Mouse (Mus musculus) lung, embryonic 14.5 days (tissue): Measurements from ENCODE around the gene Nfrkb. TPM values are rescaled to one million over a fixed set of nuclear protein-coding genes. Genes with fewer than 3 reads are reported as not detected.

Experiments
- ATAC-seq: fragments of 200-750 bp; cut with Nextera tagmentation; 2 replicates; pipeline ENCODE4 v1.8.0; 2017; ENCODE audit warnings: mild to moderate bottlenecking, moderate TSS enrichment, moderate library complexity; ENCODE audit not compliant: insufficient read depth
- DNase-seq: peaks from one replicate; pipeline ENCODE4 v3.0.0-alpha.2; 2015
- H3K27ac ChIP-seq: fragments of 300-500 bp; sonication (generic); 2 replicates; pipeline ENCODE4 v1.5.1; 2014; ENCODE audit warnings: low read depth, mild to moderate bottlenecking, moderate library complexity
- H3K27me3 ChIP-seq: fragments of 300-500 bp; sonication (generic); 2 replicates; pipeline ENCODE4 v1.6.1; 2014; ENCODE audit warnings: low read length, control low read depth; ENCODE audit not compliant: insufficient read depth
- H3K36me3 ChIP-seq: fragments of 300-500 bp; sonication (generic); 2 replicates; pipeline ENCODE4 v1.6.1; 2014; ENCODE audit warnings: control low read depth; ENCODE audit not compliant: insufficient read depth
- H3K4me1 ChIP-seq: fragments of 300-500 bp; sonication (generic); 2 replicates; pipeline ENCODE4 v1.6.1; 2014; ENCODE audit warnings: antibody characterized with exemption, control low read depth; ENCODE audit not compliant: insufficient read depth
- H3K4me2 ChIP-seq: fragments of 300-500 bp; sonication (generic); 2 replicates; pipeline ENCODE4 v1.6.1; 2014; ENCODE audit warnings: mild to moderate bottlenecking
- H3K4me3 ChIP-seq: fragments of 300-500 bp; sonication (generic); 2 replicates; pipeline ENCODE4 v1.5.1; 2014; ENCODE audit warnings: low read depth, low read length
- H3K9ac ChIP-seq: fragments of 300-500 bp; sonication (generic); 2 replicates; pipeline ENCODE4 v1.6.1; 2014
- H3K9me3 ChIP-seq: fragments of 300-500 bp; sonication (generic); 2 replicates; pipeline ENCODE4 v1.6.1; 2016; ENCODE audit warnings: low read depth, low read length, control low read depth
- CTCF ChIP-seq: IDR thresholded peaks from 2 replicates; pipeline ENCODE4 v1.5.1; 2016; ENCODE audit warnings: antibody characterized with exemption, low read depth
- WGBS: fragments of 180-500 bp; shearing (Covaris S2); extraction: QIAGEN DNeasy Blood & Tissue Kit; methylation state at CpG from one replicate; pipeline ENCODE4 v1.1.7; 2014; 5-methylcytosine and 5-hydroxymethylcytosine counted together
- polyA plus RNA-seq: library from polyadenylated mRNA; unstranded; fragments of >200 nt; fragmentation: Nextera tagmentation; extraction: Ambion mirVana; gene quantifications from 2 replicates; pipeline ENCODE4 v1.2.1, GENCODE M21; 2014

The Nfrkb gene
- polyA plus RNA-seq, 1 experiment from 2014 or later, result 27.0 TPM

DNA sequence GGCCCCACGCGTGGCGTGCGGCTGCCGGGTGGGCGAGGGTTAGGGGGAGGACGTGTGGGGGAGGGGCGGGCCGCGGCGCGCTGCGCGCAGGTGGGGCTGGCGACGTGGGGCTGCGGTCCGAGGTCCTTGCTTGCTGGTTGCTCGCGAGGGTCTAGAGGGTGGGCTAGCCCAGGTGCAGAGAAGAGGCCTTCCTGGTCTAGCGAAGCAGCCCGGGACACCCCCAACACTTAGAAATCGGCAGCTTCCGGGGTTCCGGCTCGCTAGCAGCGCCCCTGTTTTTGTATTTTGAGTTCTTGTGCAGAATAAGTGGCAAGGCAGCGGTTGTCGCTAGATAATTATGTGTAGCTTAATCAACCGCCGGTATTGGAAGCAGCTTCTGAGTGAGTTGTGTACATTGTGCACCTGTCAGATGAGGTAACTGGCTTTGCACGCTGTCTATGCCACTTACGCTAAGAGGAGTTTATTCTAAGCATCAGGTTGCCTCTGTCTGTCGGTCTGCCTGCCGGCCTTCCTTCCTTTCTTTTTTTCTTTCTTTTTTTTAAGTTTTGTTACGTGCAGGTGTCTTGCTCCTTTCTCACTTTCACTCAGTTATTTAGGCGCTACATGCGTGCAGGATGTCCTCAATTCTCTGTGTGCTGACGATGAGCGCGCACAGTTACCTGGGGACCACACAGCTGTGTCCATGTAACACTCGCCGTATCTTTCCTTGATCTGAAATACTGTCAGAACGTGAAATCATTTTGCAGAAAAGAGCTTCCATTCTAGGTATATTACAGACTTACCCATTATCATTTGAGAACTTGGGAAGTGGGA lies 582 bp downstream of the Nfrkb start:
- TF ChIP-seq CTCF, result no peak
- ATAC-seq (peak; percentile 79), DNase-seq (peak; percentile 38)
- WGBS, result 7% methylated on average over 44 of the region's 44 CpGs
- Histone ChIP-seq H3K27me3 (no peaks in the 10 kb centered on the region), H3K27ac (peak overlapping the region; percentile 12), H3K36me3 (peaks cover 24% of the 10 kb centered on the region), H3K4me1 (peaks cover 7% of the 10 kb centered on the region), H3K4me3 (peak overlapping the region; percentile 92), H3K9me3 (no peaks in the 10 kb centered on the region), H3K4me2 (peak overlapping the region; percentile 80), H3K9ac (peak overlapping the region; percentile 83)

DNA sequence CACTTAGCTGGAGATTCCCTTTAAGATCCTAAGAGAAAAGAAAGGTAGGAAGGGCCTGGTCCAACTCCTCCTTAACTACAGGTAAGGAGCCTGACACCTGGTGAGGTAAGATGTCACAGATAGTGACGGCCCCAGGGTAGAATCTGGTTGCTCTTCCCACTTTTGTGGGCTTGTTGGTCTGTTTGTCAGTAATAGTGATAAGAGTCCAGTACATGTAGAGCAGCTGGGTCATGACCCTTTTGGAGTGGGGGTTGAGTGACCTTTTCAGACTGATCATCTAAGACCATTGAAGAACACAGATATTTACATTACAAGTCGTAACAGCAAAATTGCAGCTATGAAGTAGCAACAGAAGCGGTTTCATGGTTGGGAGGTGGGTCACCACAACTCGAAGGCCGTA lies 1.2 kb downstream of the Nfrkb start:
- Histone ChIP-seq H3K27ac (no peak overlapping the region), H3K4me1 (peaks cover 7% of the 10 kb centered on the region), H3K27me3 (no peaks in the 10 kb centered on the region), H3K9me3 (no peaks in the 10 kb centered on the region), H3K4me3 (peak overlapping the region; percentile 92; the same call in 1 of the 2 replicates), H3K9ac (no peak overlapping the region), H3K36me3 (peaks cover 30% of the 10 kb centered on the region), H3K4me2 (peak overlapping the region; percentile 80)
- DNase-seq, result no peak
- no peak for TF ChIP-seq CTCF
- 69% methylated on average over 5 of the region's 5 CpGs for WGBS
- ATAC-seq, result no peak

DNA sequence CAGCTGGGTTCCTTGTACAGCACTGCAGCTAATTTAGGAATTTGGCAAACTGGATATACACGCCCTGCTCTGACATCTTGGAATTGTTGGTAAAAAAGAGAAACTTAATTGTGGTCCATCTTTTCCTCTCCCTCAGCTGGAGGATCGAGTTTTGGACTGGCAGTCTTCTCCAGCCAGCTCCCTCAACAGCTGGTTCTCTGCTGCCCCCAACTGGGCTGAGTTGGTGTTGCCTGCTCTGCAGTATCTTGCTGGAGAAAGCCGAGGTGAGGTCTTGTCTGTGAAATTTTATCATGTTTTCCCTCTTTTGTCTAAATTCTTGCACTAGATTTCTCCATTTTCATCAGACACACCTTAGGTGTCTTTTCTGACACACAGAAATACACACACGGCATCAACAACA lies 14.4 kb downstream of the Nfrkb start:
- Histone ChIP-seq H3K27me3 (no peaks in the 10 kb centered on the region), H3K4me1 (no peaks in the 10 kb centered on the region), H3K4me3 (no peak overlapping the region), H3K27ac (no peak overlapping the region), H3K4me2 (no peak overlapping the region), H3K9ac (no peak overlapping the region), H3K36me3 (peaks cover 97% of the 10 kb centered on the region), H3K9me3 (no peaks in the 10 kb centered on the region)
- ATAC-seq (no peak), DNase-seq (peak; percentile 90)
- peak; percentile 85 for TF ChIP-seq CTCF
- 46% methylated on average over 4 of the region's 4 CpGs for WGBS

DNA sequence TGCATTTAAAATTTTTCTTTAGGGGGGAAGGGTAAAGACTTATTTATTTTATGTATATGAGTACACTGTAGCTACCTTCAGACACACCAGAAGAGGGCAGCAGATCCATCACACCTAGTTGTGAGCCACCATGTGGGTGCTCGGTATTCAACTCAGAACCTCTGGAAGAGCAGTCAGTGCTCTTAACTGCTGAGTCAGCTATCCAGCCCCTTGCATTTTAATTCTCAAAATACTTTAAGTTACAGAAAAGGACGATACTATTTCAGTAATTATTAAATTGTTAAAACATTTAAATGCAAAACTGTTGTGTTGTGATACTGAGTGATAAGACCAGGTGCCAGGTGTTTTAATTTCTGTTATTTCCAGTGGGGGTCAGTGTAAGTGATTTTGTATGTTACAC lies 18.3 kb downstream of the Nfrkb start:
- DNase-seq (no peak), ATAC-seq (no peak)
- H3K36me3 ChIP-seq, result peaks cover 82% of the 10 kb centered on the region
- TF ChIP-seq CTCF, result no peak
- no peaks in the 10 kb centered on the region for H3K4me1 ChIP-seq
- 82% methylated on average over 2 of the region's 2 CpGs for WGBS
- no peaks in the 10 kb centered on the region for H3K9me3 ChIP-seq
- no peak overlapping the region for H3K4me2 ChIP-seq
- no peak overlapping the region for H3K27ac ChIP-seq
- no peak overlapping the region for H3K9ac ChIP-seq
- H3K27me3 ChIP-seq, result no peaks in the 10 kb centered on the region
- no peak overlapping the region for H3K4me3 ChIP-seq

DNA sequence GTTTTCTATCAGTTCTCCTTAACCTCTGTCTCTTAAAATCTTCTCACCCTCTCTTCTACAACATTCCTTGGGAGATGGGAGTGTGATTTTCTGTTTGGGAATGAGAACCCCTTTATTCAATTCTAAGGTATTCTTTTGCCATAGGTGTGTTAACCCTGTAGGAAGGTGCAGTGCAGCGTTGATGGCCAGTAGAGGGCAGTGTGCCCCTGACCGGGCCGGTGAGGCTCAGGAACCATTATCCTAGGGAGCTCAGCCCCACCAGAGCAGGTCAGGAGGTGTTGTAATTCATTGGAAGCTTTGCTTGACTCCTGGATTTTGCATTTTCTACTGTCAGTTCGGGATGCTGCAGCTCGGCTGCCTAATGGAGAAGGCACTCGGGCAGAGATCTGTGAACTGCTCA lies 19.2 kb downstream of the Nfrkb start:
- Histone ChIP-seq H3K9me3 (no peaks in the 10 kb centered on the region), H3K27me3 (no peaks in the 10 kb centered on the region), H3K4me3 (no peak overlapping the region), H3K9ac (no peak overlapping the region), H3K4me2 (no peak overlapping the region), H3K27ac (no peak overlapping the region), H3K4me1 (no peaks in the 10 kb centered on the region), H3K36me3 (peaks cover 82% of the 10 kb centered on the region)
- peak; percentile 71 for TF ChIP-seq CTCF
- DNase-seq, result peak; percentile 37
- 57% methylated on average over 6 of the region's 6 CpGs for WGBS
- ATAC-seq, result no peak

DNA sequence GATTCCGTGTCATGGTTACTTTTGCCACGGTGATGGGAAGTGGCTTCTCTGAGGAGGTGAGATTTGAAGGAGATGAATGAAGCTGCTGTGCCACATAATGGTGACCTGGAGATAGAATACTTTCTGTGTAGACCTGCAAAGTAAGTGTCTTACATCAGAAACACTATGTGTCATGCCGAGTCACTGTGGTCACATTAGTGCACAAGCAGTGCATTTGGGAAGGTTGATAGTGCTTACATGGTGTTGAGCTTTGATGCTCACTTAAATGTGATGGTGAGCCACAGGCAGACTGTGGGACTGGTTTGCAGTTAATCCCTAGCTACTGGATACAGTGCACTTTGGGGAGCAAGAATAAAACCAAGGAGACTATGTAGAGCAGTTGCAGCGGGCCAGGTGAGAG lies 26.2 kb downstream of the Nfrkb start:
- WGBS, result 73% methylated on average over 4 of the region's 4 CpGs
- no peak overlapping the region for H3K9ac ChIP-seq
- no peak overlapping the region for H3K4me2 ChIP-seq
- no peak for TF ChIP-seq CTCF
- H3K9me3 ChIP-seq, result no peaks in the 10 kb centered on the region
- no peaks in the 10 kb centered on the region for H3K4me1 ChIP-seq
- no peak overlapping the region for H3K27ac ChIP-seq
- H3K36me3 ChIP-seq, result peaks cover 92% of the 10 kb centered on the region
- DNase-seq (no peak), ATAC-seq (no peak)
- H3K27me3 ChIP-seq, result no peaks in the 10 kb centered on the region
- H3K4me3 ChIP-seq, result no peak overlapping the region

DNA sequence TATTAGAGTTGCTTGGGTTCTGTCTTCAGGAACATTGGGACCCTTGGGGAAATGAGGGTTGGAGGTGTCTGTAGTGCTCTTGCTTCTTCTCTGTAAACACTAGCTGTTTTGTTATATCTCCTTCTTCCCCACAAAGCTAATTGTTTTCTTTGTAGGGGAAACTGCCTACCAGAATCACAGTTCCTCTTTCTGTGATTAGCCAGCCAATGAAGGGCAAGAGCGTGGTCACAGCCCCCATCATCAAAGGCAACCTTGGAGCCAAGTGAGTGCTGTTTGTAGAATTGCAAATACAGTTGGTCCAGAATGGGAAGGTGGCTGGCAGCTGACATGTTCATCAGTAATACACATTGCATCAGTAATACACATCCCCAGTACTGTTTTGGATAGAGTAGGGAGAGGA lies 32.8 kb downstream of the Nfrkb start:
- TF ChIP-seq CTCF, result no peak
- H3K36me3 ChIP-seq, result peaks cover 91% of the 10 kb centered on the region
- no peaks in the 10 kb centered on the region for H3K27me3 ChIP-seq
- no peak overlapping the region for H3K4me3 ChIP-seq
- DNase-seq, result no peak
- no peak overlapping the region for H3K27ac ChIP-seq
- no peak for ATAC-seq
- H3K9ac ChIP-seq, result no peak overlapping the region
- no peaks in the 10 kb centered on the region for H3K4me1 ChIP-seq
- no peaks in the 10 kb centered on the region for H3K9me3 ChIP-seq
- no peak overlapping the region for H3K4me2 ChIP-seq
- 83% methylated on average over 1 of the region's 1 CpGs for WGBS

DNA sequence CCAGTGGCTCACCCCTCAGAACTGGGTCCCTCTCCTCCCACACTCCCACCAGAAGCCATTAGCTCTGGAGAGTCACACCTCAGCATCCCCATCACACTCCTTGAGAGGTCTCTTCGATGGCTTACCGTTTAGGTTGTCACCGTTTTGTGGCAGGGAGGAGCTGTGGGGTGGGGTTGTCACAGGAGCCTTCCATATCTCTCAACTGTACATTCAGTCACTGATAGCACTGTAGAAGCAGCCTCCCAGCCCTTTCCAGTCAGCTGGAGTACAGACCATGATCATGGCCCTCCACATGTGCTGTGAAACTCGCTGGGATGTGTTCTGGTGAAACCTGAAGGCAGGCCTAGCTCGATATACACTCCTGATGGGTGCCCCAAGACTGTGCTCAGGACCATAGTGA lies 36.2 kb downstream of the Nfrkb start:
- Histone ChIP-seq H3K4me3 (no peak overlapping the region), H3K4me1 (no peaks in the 10 kb centered on the region), H3K4me2 (no peak overlapping the region), H3K9ac (no peak overlapping the region), H3K9me3 (no peaks in the 10 kb centered on the region), H3K36me3 (peaks cover 67% of the 10 kb centered on the region), H3K27me3 (no peaks in the 10 kb centered on the region), H3K27ac (no peak overlapping the region)
- no peak for TF ChIP-seq CTCF
- no peak for DNase-seq
- 86% methylated on average over 5 of the region's 5 CpGs for WGBS
- no peak for ATAC-seq
